Mouse (Mus musculus): Measurements from ENCODE around the gene Tas2r123. TPM values are rescaled to one million over a fixed set of nuclear protein-coding genes. Genes with fewer than 3 reads are reported as not detected.

Gene Tas2r123
- not detected in 2 replicates for total RNA-seq (2017)

DNA sequence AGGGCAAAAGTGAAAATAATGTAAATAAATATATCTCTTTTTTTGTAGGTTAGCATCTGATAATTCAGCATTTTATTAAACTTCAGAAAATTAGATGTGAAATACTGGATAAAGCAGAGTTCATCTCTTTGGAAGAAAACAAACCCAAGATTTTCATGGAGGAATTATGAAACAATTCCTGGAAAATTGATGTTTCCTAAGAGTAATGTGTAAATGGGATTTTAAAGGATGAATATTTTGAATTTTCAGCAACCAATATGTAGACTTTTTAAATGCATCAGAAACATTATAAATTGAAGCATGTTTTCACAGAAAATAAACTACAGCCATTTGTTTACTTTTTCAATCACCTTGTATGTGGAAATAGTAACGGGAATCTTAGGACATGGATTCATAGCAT, at the start of gene Tas2r123:
Tas2r123 (plus strand) TSS at position 301 of the 400 bp plus-strand sequence.
- no peak for ATAC-seq (ENCODE audit: extremely low read depth, insufficient number of reproducible peaks, low FRiP score, poor library complexity, severe bottlenecking)

DNA sequence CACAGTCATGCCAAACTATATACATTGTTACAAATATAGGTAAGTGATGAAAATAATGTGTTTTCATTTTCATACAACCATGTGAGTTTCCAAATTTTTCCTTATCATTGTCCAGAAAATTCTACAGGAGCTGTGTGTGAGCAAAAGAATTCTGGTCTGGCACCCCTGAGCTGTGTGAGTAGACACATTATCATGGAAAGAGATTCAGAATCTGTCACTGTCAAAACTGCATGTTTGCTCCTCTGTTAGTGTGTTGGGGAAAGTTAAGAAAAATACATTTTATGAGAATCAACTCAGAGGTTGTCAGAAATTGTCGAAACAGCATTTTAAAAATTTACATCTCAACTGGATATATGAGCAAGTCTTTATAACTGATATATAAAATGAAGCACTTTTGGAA, 44.4 kb upstream of the Tas2r123 start, which contains the start of gene Tas2r117:
Tas2r117 (plus strand) TSS at position 301 of the 400 bp plus-strand sequence.
- ATAC-seq (ENCODE audit: extremely low read depth, insufficient number of reproducible peaks, low FRiP score, poor library complexity, severe bottlenecking): no peak

DNA sequence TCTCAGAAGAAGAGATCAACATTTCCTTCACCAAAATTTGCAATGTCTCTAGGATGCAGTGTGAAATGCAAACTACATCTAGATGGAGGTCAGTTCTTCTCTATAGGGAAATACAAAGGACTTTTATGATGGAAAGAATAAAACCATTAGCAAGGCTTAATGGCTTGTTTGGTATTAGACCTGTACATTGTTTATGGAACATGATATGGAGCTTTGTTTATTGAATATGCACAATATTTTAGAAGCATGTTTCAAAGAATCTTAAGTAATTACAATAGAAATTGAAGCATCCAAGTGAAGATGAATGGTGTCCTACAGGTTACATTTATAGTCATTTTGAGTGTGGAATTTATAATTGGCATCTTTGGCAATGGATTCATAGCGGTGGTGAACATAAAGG, 8.2 kb downstream of the Tas2r123 start, which contains the start of gene Tas2r116:
Tas2r116 (plus strand) TSS at position 301 of the 400 bp plus-strand sequence.
- ATAC-seq (ENCODE audit: extremely low read depth, insufficient number of reproducible peaks, low FRiP score, poor library complexity, severe bottlenecking): no peak

DNA sequence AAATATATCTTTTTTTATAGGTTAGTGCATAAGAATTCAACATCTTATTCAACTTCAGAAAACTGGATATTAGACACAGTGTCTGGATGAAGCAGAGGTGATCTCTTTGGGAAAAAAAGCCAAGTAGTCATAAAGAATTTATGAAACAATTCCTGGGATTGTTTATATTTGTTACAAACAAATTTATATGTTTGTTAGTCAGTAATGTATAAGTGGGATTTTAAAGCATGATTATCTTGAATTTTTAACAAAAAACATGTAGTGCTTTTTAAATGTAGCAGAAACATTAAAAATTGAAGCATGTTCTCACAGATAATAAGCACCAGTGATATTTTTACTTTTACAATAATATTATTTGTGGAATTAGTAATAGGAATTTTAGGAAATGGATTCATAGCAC, 20.8 kb downstream of the Tas2r123 start, which contains the start of gene Tas2r110:
Tas2r110 (plus strand) TSS at position 301 of the 400 bp plus-strand sequence.
- ATAC-seq (ENCODE audit: extremely low read depth, insufficient number of reproducible peaks, low FRiP score, poor library complexity, severe bottlenecking): no peak

DNA sequence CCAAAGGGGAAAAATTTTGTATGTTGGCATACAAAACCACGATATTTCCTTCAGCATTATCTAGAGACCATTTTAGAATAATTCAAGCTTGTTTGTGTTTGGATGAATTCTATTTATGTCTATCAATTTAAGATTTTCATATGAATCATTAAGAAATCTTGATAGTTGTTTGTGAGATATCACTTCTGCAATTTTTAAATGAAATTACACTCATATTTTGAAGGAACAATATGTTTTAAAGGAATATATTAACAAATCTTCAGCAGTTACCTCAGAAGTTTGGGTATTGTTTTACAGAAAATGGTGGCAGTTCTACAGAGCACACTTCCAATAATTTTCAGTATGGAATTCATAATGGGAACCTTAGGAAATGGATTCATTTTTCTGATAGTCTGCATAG, 45.8 kb downstream of the Tas2r123 start, which contains the start of gene Tas2r113:
Tas2r113 (plus strand) TSS at position 301 of the 400 bp plus-strand sequence.
- no peak for ATAC-seq (ENCODE audit: extremely low read depth, insufficient number of reproducible peaks, low FRiP score, poor library complexity, severe bottlenecking)

Other genes starting within 250 kb of the Tas2r123 start
- not detected in 2 replicates for gene A630073D07Rik, start 195.6 kb upstream of the Tas2r123 start, total RNA-seq (2017)
- not detected in 2 replicates for gene Tas2r120, start 190.2 kb upstream of the Tas2r123 start, total RNA-seq (2017)
- not detected in 2 replicates for gene Tas2r121, start 146.1 kb upstream of the Tas2r123 start, total RNA-seq (2017)
- not detected in 2 replicates for gene Tas2r122, start 135.2 kb upstream of the Tas2r123 start, total RNA-seq (2017)
- not detected in 2 replicates for gene Tas2r115, start 109.1 kb upstream of the Tas2r123 start, total RNA-seq (2017)
- not detected in 2 replicates for gene Tas2r124, start 92.4 kb upstream of the Tas2r123 start, total RNA-seq (2017)
- not detected in 2 replicates for gene Tas2r102, start 85.0 kb upstream of the Tas2r123 start, total RNA-seq (2017)
- gene Tas2r136, start 69.0 kb upstream of the Tas2r123 start, total RNA-seq (2017): not detected in 2 replicates
- not detected in 2 replicates for gene Tas2r117, start 44.3 kb upstream of the Tas2r123 start, total RNA-seq (2017)
- gene Tas2r116, start 8.3 kb downstream of the Tas2r123 start, total RNA-seq (2017): not detected in 2 replicates
- not detected in 2 replicates for gene Tas2r110, start 20.9 kb downstream of the Tas2r123 start, total RNA-seq (2017)
- not detected in 2 replicates for gene Tas2r113, start 45.9 kb downstream of the Tas2r123 start, total RNA-seq (2017)
- gene Tas2r125, start 62.5 kb downstream of the Tas2r123 start, total RNA-seq (2017): not detected in 2 replicates
- gene Tas2r129, start 104.0 kb downstream of the Tas2r123 start, total RNA-seq (2017): not detected in 2 replicates
- gene Tas2r131, start 110.8 kb downstream of the Tas2r123 start, total RNA-seq (2017): not detected in 2 replicates
- not detected in 2 replicates for gene Tas2r109, start 133.8 kb downstream of the Tas2r123 start, total RNA-seq (2017)
- not detected in 2 replicates for gene Tas2r103, start 190.0 kb downstream of the Tas2r123 start, total RNA-seq (2017)
- gene Tas2r140, start 208.7 kb downstream of the Tas2r123 start, total RNA-seq (2017): not detected in 2 replicates